Mouse (Mus musculus) liver, adult 2 months (tissue): ENCODE results near the gene Klhl23.

Experiments
- CTCF ChIP-seq: fragments of 200-500 bp; IDR thresholded peaks from 2 replicates; pipeline ENCODE4 v1.5.1; 2011; ENCODE audit warnings: low read depth, low read length, control low read depth
- POLR2A ChIP-seq: fragments of 200-500 bp; IDR thresholded peaks from 2 replicates; pipeline ENCODE4 v1.6.1; 2011; ENCODE audit warnings: low read length, control low read depth; ENCODE audit not compliant: insufficient read depth; ENCODE audit errors: extremely low read depth

- TF ChIP-seq CTCF = no peak
- no peak for TF ChIP-seq POLR2A
Measured at GRCm38 (mm10) chr2:69884581-69884980, 62.8 kb downstream of the Klhl23 start.
